Mouse (Mus musculus): Measurements from ENCODE around the gene Tfb1m.

The Tfb1m gene

DNA sequence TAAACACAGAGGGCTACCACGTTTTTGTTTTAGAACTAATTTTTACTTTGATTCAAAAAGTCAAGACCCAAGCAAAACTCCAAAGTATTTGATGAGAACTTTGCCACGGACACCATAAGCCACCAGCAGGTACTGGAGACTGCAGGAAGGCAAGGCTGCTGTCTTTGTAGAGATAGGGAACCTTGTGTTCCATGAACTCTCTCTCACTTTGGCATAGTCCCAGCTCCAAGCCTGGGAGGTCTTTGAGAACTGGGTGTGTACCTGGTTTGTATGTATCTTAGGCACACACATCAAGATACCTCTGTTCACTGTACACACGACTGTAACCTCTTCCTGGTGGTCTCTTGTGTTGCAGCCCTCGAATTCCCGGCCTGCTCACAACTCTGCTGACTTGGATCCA, 43.3 kb downstream of the Tfb1m start:
- no peak for DNase-seq (ENCODE audit: low read depth, low spot score)

DNA sequence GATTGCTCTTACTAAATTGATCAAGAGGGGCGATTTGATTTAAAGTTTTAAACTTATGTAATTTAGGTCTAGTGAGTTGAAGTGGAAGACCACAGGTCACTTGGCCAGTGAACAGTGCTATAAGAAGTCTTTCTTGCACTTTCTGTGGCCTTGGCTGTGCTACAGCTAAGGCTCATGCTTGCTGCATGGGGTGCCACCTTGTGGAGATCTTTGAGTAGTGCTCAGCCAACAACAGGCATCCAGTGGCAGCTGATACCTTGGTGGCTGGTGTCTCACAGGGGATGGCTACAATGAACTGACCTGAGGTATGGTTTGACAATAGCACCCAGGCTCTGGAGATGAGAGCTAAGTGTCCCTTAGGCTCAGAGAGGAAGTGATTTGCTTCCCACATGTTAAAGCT, 47.7 kb downstream of the Tfb1m start:
- peak; percentile 75 for DNase-seq (ENCODE audit: low read depth, low spot score)

DNA sequence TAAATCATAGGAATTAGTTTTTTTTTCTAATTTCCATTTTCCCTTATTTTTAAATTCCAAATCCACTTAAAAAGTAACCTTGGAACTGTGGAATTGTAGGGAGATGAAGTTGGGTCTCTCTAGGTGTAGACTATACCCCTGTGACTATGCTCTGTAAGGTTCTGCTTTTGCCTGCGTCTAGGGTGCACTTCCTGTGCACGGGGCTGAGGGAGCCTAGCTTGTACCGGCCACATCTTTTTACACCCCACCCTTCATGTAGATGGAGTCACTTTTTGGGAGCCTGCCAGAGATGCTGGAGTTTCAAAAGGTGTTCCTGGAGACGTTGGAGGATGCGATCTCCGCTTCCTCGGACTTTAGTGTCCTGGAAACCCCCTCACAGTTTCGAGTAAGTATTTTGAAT, 51.1 kb downstream of the Tfb1m start:
- DNase-seq (ENCODE audit: low read depth, low spot score) = peak; percentile 16

DNA sequence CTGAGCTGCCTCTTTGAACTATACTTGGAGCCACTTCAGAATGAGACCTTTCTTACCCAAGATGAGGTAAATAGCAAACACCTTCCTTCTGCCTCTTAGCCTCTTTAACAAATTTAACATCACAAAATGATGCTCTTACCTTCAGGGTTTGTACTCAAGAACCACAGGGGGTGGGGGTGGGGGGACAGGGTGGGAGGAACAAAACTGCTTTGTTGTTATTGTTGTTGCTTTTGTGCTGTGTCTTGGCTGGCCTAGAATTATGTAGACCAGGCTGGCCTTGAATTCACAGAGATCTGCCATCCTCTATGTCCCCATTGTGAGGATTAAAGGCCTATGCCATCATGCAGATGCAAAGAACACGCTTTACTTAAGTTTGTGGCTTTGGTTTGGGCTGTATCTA, 51.9 kb downstream of the Tfb1m start:
- peak; percentile 87 for DNase-seq (ENCODE audit: low read depth, low spot score)

DNA sequence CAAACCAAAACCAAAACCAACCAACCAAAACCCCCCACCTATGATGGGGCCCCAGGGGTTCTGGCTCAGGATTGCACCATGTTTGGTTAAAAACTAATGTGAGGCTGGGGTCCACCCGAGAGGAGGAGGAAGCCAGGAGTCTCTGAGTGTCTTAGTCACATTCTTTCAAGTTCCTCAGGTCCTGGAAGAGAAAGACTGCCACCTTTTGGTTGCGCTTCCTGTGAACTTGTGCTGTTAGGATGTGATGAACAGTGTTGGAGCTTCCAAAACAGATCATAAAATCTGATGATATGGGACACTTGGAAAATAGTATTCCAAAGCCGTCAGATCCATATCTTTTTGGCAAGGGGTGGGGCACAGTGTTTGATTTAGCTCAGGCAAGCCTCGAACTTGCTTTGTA, 56.6 kb downstream of the Tfb1m start:
- no peak for DNase-seq (ENCODE audit: low read depth, low spot score)

DNA sequence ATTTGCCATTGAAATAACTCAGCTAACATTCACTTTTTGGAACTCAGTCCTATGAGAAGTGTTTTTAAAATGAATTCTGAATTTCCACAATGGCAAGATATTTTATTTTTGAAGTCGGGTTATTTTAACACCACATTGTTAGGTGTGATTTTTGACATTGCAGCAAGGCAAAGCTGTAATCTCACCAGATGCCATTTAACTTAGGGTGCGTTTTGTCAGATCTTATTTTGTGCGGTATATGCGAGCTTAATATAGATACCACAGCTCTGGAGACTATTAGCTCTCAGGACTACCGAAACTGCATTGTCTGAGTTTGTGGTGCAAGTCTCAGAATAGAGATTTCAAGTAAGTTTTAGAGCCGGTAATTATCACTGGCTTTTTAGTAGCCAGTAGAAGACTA, 57.5 kb downstream of the Tfb1m start:
- no peak for DNase-seq (ENCODE audit: low read depth, low spot score)

DNA sequence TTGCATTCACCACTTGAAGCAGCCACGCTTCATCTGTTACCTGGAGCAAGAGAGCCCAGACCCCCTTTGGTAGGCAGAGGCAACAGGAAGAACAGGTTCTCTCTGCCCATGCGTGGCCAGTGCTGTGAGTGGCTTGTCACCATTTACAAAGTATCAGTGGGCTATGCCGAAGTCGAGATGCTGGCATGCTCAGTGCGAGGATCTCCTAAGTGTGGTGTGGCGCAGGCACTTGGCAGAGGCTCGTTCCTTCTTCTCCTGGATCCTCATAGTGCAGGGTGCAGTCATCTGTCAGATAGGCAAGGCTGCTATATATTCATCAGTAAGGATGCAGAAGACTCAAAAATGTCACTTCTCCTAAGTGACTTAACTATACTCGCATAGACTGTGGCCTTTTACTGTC, 58.1 kb downstream of the Tfb1m start:
- no peak for DNase-seq (ENCODE audit: low read depth, low spot score)

DNA sequence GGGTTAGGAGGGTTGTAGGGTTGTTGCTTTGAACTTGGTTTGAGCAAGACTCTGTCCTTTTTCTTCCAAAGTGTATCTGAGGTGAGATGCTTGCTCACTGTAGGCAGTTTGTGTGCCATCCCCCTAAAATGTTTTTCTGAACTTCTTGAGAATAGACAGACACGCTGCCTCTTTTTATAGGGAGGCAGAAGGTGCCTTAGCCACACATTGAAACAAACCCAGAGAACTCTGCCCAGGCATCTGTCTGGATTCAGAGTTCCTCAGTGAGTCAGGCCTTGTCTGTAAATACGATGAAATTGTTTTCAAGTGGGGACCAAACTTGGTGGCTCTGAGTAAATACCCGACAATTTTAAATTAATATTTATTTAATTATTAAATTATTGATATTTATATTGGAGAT, 59.0 kb downstream of the Tfb1m start:
- DNase-seq (ENCODE audit: low read depth, low spot score) = no peak

DNA sequence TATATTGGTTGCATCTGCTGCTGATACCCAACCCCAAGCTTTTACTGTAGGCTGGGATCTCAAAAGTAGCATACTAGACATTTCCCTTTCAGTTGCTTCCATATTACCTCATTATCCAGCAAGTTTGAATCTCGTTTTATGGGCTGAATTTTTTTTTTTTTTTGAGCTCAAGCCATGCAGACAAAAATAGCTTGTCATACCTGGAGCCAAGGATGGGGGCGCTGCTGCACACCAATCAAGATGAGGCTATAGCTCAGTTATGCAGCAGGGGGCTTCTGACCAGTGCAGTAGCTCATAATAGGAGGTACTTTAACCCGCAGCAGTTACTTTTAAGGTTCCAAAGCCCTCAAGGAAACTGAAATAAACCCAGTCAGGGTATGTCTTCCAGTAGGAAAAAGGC, 59.5 kb downstream of the Tfb1m start:
- peak; percentile 76 for DNase-seq (ENCODE audit: low read depth, low spot score)

DNA sequence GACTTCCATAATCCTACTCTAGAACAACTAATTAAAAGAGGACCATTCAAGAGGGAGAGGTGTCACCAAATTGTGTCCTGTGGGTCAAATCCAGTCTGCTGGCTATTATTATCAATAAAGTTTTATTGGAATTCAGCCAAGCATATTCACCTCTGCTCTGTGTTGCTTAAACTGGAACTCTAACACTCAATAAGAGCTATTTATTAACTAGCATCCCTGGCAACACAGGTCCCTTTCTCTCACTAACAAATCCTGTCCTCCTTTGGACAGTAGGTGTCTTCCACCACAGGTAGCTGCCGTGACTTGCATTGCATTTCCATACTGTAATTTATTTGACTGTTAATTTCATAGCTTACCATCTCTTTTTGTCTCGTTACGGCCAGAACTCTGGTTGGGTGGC, 61.5 kb downstream of the Tfb1m start:
- DNase-seq (ENCODE audit: low read depth, low spot score) = no peak

DNA sequence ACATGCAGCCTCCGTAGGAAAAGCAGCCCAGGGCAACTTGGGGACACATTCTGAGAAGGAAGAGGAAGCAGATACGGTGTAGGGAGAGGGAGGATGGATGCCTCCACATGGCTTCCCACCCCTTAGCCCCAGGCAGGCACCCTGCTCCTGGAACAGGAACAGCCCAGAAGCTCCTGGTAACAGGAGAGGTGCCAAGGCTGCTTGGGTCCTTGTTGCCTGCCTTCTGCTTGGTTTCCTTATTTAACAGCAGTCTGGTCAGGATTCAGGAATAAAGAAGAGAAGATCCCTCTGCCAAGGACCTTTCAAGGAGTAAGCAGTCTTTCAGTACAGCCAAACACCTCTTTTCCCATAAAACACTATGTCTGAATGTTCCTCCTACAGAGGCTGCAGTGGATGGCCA, 62.0 kb downstream of the Tfb1m start:
- DNase-seq (ENCODE audit: low read depth, low spot score) = no peak

DNA sequence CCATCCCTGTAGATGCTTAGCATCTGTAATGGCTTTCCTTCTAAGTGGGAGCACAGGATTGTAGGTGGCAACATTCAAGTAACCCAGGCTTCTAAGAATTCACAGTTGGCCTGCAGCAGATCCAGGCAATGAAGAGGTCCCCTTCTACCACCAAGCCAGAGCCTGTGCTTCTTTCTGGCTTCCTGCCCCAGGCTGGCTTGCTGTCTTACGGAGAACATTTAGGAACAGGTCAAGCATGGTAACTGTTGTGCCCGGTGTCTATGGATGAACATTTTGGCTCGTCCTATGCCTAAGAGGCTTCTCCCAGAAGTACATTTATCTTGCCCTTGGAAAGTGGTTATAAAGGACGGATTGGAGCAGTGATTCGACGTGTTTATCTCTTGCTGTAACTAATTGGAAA, 65.9 kb downstream of the Tfb1m start:
- no peak for DNase-seq (ENCODE audit: low read depth, low spot score)

DNA sequence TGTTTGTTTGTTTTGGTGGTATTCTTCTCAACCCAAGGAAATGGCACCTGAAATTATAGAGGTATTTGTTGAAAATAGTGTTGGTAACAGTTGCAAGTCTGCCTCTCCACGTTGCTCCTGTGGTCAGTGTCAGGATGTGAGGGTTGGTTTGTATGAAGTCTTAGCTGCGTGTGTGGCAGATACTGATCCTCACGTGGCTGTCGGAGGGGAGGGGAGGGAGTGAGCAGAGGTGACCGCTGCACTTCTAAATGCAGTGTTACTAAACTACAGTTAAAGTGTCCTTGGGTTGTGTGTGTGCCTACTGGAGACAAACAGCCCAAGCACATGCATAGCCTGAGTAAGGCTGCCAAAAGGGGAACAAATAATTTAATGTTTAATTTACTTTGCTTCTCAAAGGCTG, 66.5 kb downstream of the Tfb1m start:
- DNase-seq (ENCODE audit: low read depth, low spot score) = no peak

DNA sequence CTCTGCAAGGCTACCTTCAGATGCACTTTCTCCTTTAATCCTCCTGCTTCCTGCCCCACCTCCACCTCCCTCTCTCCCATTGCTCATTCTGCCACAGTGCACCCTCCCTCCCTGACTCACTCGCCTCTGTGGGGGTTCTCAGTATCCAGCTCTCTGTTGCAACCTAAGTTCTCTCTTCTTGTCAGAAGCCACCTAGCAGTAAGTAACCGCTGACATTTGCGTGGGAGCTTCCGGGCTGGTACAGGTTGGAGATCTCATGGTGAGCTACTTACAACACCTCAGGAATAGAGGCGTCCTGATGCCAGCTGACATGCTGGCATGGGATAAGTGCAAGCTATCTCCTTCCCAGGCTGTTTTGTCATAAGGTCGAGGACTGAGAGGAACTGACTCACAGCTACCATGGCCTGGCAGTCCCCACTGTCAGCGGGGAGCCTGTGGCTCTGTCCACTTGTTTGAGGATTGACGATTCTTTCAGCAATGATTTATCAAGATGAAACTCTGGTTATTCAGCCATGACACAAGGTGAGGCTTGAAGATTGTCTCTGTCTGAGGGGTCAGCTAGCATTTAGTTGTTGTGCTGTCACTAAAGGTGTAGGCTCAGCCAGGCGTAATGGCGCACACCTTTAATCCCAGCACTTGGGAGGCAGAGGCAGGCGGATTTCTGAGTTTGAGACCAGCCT, 67.2 kb downstream of the Tfb1m start:
- DNase-seq (ENCODE audit: low read depth, low spot score) = no peak

DNA sequence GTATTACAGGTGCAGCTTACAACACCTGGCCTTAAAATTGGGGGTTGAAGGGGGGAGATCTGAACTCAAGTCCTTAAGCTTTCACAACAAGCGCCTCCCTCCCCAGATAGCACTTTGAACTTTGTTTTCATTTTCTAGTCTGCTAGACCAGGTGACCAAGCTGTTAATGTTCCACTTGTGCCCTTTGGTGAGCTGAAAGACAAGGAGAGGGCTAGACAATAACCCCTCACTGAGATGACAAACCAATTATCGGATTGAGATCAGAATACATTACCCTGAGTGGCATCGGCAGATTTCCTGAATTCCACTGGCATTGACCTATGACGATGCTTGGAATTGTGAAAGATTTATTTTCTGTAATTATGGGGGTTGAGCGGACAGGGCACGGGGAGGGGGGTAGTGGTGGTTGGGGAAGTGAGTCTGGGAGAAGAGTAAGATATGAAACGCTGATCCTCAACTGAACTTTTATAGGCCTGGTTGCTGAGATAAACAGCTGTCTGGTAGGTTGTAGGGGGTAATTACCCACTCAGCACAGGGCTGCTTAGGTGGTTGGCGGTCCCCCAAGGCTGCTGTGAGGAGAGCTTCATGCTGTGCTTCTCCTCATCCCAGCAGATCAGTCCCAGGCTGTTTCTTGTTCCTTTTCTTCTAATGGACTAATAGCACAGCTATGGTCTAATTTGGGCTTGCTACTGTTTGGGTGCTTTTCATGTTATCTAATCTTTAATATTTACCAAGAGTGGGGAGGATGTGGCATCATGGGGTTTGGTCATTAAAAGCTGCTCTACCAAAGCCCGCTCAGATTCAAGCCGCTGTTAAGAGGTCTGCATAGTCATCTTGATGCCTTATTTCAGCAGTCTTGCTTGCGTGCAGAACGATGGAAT, 69.6 kb downstream of the Tfb1m start:
- no peak for DNase-seq (ENCODE audit: low read depth, low spot score)

DNA sequence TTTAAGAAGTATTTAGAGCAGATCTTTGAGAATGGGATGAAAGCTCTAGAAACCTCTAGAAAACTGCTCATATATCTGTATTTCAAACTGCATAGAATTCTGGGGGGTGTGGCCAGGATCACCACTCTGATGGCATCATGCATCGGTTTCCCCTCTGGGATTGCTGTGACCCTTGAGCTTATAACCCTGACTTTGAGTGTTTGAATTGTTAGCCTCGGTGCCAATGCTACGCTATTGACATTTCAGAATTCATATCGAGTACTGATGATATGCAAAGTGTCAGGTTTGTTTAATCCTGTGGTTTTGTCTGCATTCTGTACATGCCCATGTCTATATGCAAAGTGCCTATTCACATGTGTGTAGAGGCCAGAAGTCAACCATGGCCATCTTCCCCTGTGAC, 70.4 kb downstream of the Tfb1m start:
- no peak for DNase-seq (ENCODE audit: low read depth, low spot score)

DNA sequence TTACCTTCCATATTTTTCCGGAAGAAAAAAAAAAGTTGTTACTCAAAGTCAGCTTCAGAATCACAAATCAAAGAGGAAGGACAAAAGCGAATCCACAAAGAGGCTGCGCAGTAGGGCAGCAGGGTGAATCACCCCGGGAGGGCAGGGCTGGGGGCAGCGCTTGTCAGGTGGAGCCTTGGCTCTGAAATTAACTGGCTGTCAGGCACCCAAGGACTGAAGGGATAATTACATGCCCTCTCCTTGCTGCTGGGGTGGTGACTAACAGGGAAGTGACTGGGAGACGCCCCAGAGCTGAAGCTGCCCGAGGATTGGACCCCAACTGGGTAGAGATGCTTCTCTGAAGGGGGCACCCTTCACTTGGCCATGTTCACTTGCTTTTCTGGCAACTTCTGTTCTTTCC, 71.7 kb downstream of the Tfb1m start:
- DNase-seq (ENCODE audit: low read depth, low spot score) = no peak

DNA sequence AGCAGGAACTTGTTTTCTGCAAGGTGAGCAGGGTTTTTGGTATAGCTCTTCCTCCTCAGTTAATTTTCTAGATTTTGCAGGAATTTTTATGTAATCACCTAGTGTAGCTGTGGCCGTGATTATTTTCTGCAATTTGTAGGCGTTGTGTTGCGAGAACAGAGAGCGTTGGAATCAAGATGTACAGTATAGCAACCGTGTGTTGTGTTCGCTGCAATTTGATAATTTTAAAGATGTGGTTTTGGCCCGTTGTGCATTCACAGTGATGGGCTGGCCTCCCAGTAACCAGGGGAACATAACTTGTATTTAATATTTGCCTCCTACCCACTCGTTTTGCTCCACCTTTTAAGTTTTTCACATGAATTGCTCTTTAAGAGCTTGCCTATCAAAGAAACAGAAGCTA, 74.5 kb downstream of the Tfb1m start:
- no peak for DNase-seq (ENCODE audit: low read depth, low spot score)

DNA sequence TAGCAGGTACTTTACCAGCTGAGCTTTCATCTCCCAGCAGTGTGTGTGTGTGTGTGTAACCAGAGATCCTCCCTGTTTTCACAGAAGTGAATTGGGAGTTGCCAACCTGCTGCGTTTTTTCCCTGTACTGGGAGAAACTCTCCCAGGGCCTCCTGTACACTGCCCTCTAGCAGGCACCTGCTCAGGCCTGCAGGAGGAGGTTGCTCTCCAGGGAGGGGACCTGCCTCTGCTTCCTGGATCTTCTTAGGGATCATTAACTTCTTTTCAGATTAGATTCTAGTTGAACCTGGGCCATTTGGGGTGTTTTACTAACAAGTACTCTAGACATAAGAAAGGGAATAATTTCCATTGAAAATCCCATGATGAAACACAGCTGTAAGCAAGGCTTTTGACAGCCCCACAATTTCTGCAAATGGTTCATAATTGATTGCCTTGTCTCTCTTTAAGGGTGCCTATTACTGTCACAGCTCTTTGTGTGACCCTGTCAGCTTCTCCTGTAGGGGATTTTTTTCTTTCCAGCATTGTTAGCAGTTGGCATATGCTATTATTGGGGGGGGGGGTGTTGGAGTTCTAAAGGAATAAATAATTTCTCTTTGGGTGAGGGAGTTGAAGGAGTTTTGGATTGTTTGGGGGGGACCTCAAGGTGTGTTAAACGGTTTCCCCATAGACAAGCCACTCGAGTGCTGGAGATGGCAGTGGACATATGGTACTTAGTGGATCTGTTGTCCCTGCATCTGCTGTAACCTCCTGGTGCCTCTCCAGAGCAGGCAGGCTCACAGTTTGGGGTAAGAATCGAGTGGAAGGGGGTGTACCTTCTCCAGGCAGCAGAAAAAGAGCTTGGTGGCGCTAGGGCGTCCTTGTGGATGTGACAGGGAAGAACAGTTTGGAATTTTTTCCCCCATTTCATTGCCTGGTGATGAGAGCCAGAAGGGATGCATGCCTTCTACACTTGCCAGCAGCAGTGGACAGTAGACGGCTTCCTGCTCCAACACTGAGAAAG, 75.7 kb downstream of the Tfb1m start:
- DNase-seq (ENCODE audit: low read depth, low spot score) = no peak

DNA sequence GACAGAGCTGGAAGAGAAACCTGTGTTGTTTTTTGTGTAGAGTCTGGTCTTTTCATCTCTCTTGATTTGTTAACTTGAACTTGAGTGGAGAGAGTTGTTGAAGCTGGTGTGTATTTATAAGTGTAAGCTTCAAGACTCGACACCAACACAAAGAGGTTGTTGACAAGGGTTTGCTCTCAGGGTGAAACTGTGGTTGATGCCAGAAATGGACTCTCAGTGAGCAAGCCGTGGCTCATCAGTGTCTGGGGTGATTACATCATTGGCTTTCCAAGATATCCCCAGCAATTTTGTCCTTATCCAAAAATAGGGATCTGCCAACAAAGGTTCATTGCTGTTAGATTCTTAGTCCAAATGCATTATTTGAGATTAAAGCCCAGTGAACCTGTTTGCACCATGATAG, 81.0 kb downstream of the Tfb1m start:
- no peak for DNase-seq (ENCODE audit: low read depth, low spot score)

DNA sequence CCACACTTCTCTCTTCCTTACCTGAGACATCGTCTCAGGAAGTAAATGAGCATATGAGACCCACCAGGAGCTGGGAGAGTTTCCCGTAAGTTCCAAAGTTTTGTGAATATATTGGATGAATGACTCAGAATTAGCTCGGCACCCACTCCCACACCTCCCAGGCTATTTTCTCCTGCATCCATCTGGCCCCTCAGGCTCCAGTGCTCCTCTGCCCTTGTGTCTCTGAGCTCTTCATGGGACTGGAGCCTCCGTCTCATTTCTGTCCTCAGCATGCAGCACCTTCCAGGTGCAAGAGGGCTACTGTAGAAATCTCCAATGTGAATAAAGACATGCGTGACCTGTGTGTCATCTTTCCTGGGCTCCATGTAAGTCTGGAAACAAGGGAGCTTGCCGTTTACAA, 85.6 kb downstream of the Tfb1m start:
- no peak for DNase-seq (ENCODE audit: low read depth, low spot score)

All from ZHBTc4 (cell line).